Mouse (Mus musculus) kidney, embryonic 14.5 days (tissue): ENCODE measurements around the gene 1810037I17Rik. TPM values are rescaled to one million over a fixed set of nuclear protein-coding genes. Genes with fewer than 3 reads are reported as not detected.
"Not testable (repeated sequence)": the region's sequence is repeated elsewhere in the genome, so short reads cannot be mapped to it uniquely, and the experiment has no call there.

ENCODE experiments used
- ATAC-seq: fragments of 200-750 bp; cut with Nextera tagmentation; 2 replicates; pipeline ENCODE4 v1.8.0; 2017; ENCODE audit warnings: moderate number of reproducible peaks, mild to moderate bottlenecking, moderate TSS enrichment, moderate library complexity; ENCODE audit not compliant: low FRiP score, low TSS enrichment
- H3K27ac ChIP-seq: fragments of 300-500 bp; sonication (generic); 2 replicates; pipeline ENCODE4 v1.5.1; 2014; ENCODE audit warnings: low read depth, mild to moderate bottlenecking, low read length, moderate library complexity, mixed read lengths
- H3K27me3 ChIP-seq: fragments of 300-500 bp; sonication (generic); 2 replicates; pipeline ENCODE4 v1.6.1; 2014; ENCODE audit warnings: mild to moderate bottlenecking, low read length; ENCODE audit not compliant: control insufficient read depth, insufficient read depth
- H3K36me3 ChIP-seq: fragments of 300-500 bp; sonication (generic); 2 replicates; pipeline ENCODE4 v1.6.1; 2014; ENCODE audit warnings: low read length, mixed read lengths; ENCODE audit not compliant: control insufficient read depth, insufficient read depth
- H3K4me1 ChIP-seq: fragments of 300-500 bp; sonication (generic); 2 replicates; pipeline ENCODE4 v1.6.1; 2014; ENCODE audit warnings: low read length, mixed read lengths; ENCODE audit not compliant: control insufficient read depth, insufficient read depth
- H3K4me2 ChIP-seq: fragments of 300-500 bp; sonication (generic); replicated peaks from 2 replicates; pipeline ENCODE4 v1.6.1; 2014; ENCODE audit warnings: low read depth, mild to moderate bottlenecking, low read length
- H3K4me3 ChIP-seq: fragments of 300-500 bp; sonication (generic); 2 replicates; pipeline ENCODE4 v1.5.1; 2014; ENCODE audit warnings: mild to moderate bottlenecking, low read length
- H3K9ac ChIP-seq: fragments of 300-500 bp; sonication (generic); 2 replicates; pipeline ENCODE4 v1.6.1; 2014; ENCODE audit warnings: low read depth, mild to moderate bottlenecking, low read length, moderate library complexity
- H3K9me3 ChIP-seq: fragments of 300-500 bp; sonication (generic); 2 replicates; pipeline ENCODE4 v1.6.1; 2016; ENCODE audit warnings: low read length; ENCODE audit not compliant: control insufficient read depth
- WGBS: fragments of 180-500 bp; shearing (Covaris S2); extraction: QIAGEN DNeasy Blood & Tissue Kit; methylation state at CpG from one replicate; pipeline ENCODE4 v1.1.7; 2014; 5-methylcytosine and 5-hydroxymethylcytosine counted together
- polyA plus RNA-seq: library from polyadenylated mRNA; unstranded; fragments of >200 nt; fragmentation: Nextera tagmentation; extraction: Ambion mirVana; gene quantifications from 2 replicates; pipeline ENCODE4 v1.2.1, GENCODE M21; 2014

Gene 1810037I17Rik
- polyA plus RNA-seq, 1 experiment from 2014 or later, result 91.8 TPM

DNA sequence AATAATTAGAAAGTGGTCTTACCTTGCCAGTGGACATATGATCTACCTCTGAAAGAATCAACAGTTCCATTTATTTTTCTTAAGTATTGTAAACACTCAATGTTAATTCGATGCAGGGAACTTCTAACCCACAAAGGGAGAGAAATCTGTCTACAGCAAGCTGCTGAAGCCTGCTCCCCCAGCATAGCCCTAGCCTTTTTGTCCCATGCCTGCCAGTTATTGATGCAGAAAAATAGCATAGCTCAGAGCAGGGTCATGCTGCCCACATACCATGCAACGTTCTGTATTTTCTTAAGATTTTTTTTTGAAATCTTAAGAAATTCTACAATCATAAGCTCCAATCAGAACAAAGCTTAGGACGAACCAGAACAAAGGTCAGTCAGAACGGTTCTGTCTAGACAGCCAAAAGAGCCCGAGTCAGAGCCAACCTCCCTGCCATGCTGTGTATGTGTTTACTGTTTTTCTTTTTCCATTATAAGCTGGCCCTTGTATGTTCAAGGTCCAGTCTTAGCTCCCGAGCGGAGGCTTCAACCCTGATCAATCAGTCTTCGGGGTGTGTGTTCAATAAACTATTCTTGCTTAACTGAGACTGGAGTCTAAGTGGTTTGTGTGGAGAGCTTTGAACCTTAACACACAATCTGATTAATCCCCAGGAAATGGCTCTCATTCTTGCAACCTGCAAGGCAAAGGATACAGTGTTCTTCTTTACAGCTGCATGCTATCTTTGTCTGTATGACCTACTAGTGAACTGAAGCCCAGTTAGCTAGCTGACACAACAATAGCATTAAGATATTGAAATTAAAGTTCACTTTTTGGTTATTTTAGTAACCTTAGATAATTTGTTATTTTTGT lies 2.1 kb upstream of the 1810037I17Rik start:
- no peak overlapping the region for H3K9ac ChIP-seq
- H3K27ac ChIP-seq, result no peak overlapping the region
- H3K4me1 ChIP-seq, result peaks cover 6% of the 10 kb centered on the region; the same call in 1 of the 2 replicates
- H3K4me2 ChIP-seq, result no peak overlapping the region
- ATAC-seq, result no peak
- H3K36me3 ChIP-seq, result peaks cover 5% of the 10 kb centered on the region; the same call in 1 of the 2 replicates
- no peaks in the 10 kb centered on the region for H3K27me3 ChIP-seq
- no peak overlapping the region for H3K4me3 ChIP-seq
- no peaks in the 10 kb centered on the region for H3K9me3 ChIP-seq
- 75% methylated on average over 8 of the region's 8 CpGs for WGBS

DNA sequence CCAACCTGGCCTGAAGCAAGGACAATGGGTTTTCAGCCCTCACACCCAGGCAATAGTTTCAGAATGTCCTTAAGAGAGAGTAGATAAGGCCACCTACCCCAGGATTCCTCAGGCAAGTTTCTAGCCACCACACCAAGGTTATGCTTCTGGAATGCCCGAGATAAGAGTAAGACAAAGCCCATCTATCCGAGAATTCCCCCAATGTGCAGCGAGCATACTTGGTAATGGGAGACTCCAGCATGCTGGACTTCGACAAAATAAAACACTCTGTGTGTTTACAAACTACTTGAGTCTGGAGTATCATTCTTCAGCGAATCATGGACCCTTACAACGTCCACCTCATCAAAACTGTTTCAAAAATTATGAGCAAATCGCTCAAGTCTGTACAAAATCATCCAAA lies 856 bp upstream of the 1810037I17Rik start:
- Histone ChIP-seq H3K4me3 (peak overlapping the region; percentile 67; the same call in 1 of the 2 replicates), H3K27me3 (no peaks in the 10 kb centered on the region), H3K9ac (no peak overlapping the region), H3K36me3 (peaks cover 5% of the 10 kb centered on the region; the same call in 1 of the 2 replicates), H3K9me3 (no peaks in the 10 kb centered on the region), H3K4me2 (peak overlapping the region; percentile 43), H3K27ac (no peak overlapping the region; the same call in 1 of the 2 replicates), H3K4me1 (peaks cover 6% of the 10 kb centered on the region; the same call in 1 of the 2 replicates)
- WGBS, result 66% methylated on average over 7 of the region's 7 CpGs
- no peak for ATAC-seq

DNA sequence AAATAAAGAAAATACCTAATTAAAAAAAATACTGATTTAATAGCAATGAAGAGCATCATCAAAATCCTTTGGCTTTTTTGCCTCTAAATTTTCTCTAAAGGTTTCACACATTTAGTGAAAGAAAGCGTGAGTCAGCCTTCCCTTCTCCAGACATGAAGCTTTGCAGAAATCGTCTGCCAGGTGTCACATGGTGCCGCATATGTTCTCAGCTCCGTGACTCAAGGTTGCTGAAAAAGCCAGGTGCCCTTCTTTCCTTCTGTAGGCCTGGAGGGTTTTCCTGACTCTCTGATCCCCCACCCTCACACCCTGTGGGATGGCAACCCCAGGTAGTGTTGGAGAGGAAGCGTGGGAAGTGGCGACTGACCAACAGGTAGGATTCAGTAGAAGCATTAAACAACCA lies 5.7 kb downstream of the 1810037I17Rik start:
- Histone ChIP-seq H3K36me3 (peaks cover 11% of the 10 kb centered on the region; the same call in 1 of the 2 replicates), H3K4me2 (no peak overlapping the region), H3K4me3 (no peak overlapping the region), H3K9ac (no peak overlapping the region), H3K27ac (no peak overlapping the region), H3K27me3 (no peaks in the 10 kb centered on the region), H3K9me3 (no peaks in the 10 kb centered on the region), H3K4me1 (peaks cover 6% of the 10 kb centered on the region; the same call in 1 of the 2 replicates)
- ATAC-seq, result no peak
- 94% methylated on average over 6 of the region's 6 CpGs for WGBS

DNA sequence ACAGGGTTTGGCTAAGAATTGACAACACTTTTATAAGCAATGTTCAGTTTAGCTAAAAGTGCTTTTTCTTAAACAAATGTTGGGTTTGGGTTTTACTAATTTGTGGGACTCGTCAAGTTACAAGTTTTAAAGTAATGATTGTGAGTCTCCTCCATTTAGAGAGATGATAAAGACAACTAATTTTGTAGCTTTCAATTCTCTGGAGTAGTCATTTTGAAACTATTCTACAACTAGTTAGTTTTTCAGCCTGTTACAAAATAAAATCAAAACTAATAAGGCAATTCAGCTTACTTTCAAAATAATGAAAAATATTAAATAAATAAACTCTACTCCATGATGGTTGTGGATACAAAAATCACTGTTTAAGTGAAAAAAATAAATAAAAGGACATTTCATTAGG lies 8.5 kb downstream of the 1810037I17Rik start:
- no peak overlapping the region for H3K4me2 ChIP-seq
- H3K4me1 ChIP-seq, result no peaks in the 10 kb centered on the region
- 97% methylated on average over 1 of the region's 1 CpGs for WGBS
- peaks cover 10% of the 10 kb centered on the region; the same call in 1 of the 2 replicates for H3K36me3 ChIP-seq
- no peak overlapping the region for H3K9ac ChIP-seq
- H3K4me3 ChIP-seq, result no peak overlapping the region
- H3K9me3 ChIP-seq, result no peaks in the 10 kb centered on the region
- no peak for ATAC-seq
- H3K27me3 ChIP-seq, result no peaks in the 10 kb centered on the region
- H3K27ac ChIP-seq, result no peak overlapping the region

DNA sequence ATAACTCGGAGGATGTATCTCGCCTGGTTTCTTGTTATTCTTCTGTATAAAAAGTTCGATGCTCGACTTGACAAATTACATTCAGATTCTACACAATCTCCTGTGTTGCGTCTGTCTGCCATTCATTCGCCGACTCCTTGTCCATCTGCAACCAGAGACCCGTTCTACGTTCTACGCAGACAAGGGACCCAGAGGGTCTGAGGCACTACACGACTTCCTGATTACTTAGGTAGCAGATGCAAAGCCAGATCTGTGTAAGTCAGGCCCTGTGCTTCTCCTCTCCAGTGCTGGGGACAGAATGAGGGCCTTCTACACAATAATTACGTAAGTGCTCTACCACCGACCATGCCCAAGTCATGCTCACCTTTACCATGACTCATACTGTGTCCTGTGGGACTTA lies 13.2 kb downstream of the 1810037I17Rik start:
- H3K4me1 ChIP-seq, H3K27ac ChIP-seq, H3K4me3 ChIP-seq, H3K9me3 ChIP-seq, H3K4me2 ChIP-seq, ATAC-seq, H3K9ac ChIP-seq, H3K27me3 ChIP-seq: not testable (repeated sequence)
- WGBS, result 85% methylated on average over 13 of the region's 13 CpGs
- peaks cover 10% of the 10 kb centered on the region; the same call in 1 of the 2 replicates for H3K36me3 ChIP-seq

DNA sequence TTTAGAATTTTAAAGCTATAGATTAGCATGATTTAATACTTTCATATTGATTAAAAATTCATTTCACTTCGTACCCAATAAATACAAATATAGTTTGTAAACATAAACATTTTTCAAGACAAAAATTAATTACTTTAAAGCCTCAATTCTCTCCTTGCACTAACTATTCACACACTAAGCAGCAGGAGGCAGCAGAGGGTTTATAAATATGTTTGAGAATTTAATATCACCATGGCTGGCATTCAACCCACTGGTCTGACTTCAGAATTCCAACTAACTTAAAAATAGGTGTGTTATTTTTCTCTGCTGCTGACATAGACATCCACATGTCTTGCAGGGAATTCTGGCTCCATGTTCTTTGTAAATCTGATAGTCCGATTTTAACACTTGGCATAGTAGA lies 15.2 kb downstream of the 1810037I17Rik start:
- no peak overlapping the region for H3K4me3 ChIP-seq
- no peak overlapping the region for H3K4me2 ChIP-seq
- no peaks in the 10 kb centered on the region for H3K9me3 ChIP-seq
- 71% methylated on average over 2 of the region's 2 CpGs for WGBS
- H3K4me1 ChIP-seq, result no peaks in the 10 kb centered on the region
- peaks cover 6% of the 10 kb centered on the region; the same call in 1 of the 2 replicates for H3K36me3 ChIP-seq
- H3K9ac ChIP-seq, result no peak overlapping the region
- H3K27ac ChIP-seq, result no peak overlapping the region
- ATAC-seq, result no peak
- no peaks in the 10 kb centered on the region for H3K27me3 ChIP-seq

DNA sequence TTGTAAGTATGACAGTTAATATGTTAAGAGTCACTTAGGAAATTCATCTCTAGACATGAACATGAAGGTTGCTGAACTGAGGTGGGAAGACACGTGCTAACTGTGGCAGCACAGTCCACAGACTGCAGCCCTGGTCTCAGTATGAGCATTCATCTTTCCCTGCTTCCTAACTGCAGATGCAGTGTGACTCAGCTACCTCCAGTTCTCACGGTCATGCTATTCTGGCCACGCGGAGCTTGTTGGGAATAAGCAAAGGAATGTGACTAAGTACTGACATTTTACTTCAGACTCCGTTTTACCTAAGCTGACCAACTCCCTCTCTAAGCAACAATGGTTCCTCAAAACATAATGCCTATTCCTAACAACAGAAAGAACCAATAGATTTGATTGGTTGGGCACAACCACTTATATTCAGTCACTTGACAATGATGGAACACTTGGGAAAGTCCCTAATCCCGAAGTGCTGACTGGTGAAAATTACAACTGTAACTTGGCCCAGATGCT lies 19.4 kb downstream of the 1810037I17Rik start:
- Histone ChIP-seq H3K4me2 (no peak overlapping the region), H3K4me1 (no peaks in the 10 kb centered on the region), H3K27me3 (no peaks in the 10 kb centered on the region), H3K36me3 (0 out of 2 replicates have a peak, but pooled peaks cover 5% of the 10 kb centered on the region), H3K9me3 (no peaks in the 10 kb centered on the region), H3K4me3 (no peak overlapping the region), H3K27ac (no peak overlapping the region), H3K9ac (no peak overlapping the region)
- ATAC-seq, result no peak
- WGBS, result 76% methylated on average over 6 of the region's 6 CpGs

DNA sequence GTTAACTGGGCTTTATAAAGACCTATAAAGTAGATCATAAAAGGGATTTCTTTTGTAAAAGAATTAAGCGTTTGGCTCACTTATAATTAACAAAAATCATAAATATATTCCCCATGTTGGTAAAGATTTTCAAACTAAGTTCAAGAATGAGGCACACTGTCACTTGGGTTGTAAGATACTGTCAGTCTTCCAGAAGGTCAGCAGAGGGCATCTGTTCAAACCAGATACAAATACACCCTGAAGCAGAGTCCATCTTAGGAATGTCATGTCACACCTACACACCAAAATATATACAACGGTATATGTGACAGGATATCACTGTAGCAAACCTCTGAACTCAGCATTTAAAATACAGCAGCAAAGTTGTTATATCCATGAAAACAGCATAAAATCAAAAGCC lies 26.1 kb downstream of the 1810037I17Rik start:
- no peak for ATAC-seq
- Histone ChIP-seq H3K4me2 (no peak overlapping the region), H3K9me3 (no peaks in the 10 kb centered on the region), H3K4me3 (no peak overlapping the region), H3K9ac (no peak overlapping the region), H3K27me3 (no peaks in the 10 kb centered on the region), H3K36me3 (peaks cover 28% of the 10 kb centered on the region; the same call in 1 of the 2 replicates), H3K4me1 (no peaks in the 10 kb centered on the region), H3K27ac (no peak overlapping the region)
- 94% methylated on average over 2 of the region's 2 CpGs for WGBS

DNA sequence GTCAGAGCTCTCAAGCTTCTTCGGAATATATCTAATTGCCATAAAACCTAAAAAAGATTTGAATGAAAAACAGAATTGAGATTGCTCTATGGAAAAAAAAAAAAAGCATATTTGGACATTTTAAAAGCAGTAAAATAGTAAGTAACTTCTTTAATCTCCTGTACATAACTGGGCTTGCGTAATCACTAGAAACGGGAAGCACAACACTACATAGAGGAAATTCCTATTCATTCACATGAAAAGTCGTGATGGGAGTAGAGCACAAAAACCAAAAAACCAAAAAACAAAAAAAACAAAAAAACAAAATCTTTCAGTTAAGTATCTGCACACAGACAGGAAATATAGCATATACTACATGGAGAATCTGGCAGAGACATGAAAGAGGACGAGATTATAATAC lies 40.3 kb downstream of the 1810037I17Rik start:
- no peak overlapping the region for H3K27ac ChIP-seq
- H3K4me2 ChIP-seq, result no peak overlapping the region
- no peak for ATAC-seq
- H3K9me3 ChIP-seq, result no peaks in the 10 kb centered on the region
- H3K36me3 ChIP-seq, result peaks cover 21% of the 10 kb centered on the region
- H3K9ac ChIP-seq, result no peak overlapping the region
- H3K27me3 ChIP-seq, result no peaks in the 10 kb centered on the region
- H3K4me1 ChIP-seq, result no peaks in the 10 kb centered on the region
- 90% methylated on average over 5 of the region's 5 CpGs for WGBS
- no peak overlapping the region for H3K4me3 ChIP-seq
